Mouse (Mus musculus) skeletal muscle tissue, adult 2 months (tissue): ENCODE measurements around the gene Ikbke.

ENCODE experiments used
- DNase-seq: peaks from one replicate; pipeline ENCODE4 v3.0.0-alpha.2; 2012; ENCODE audit warnings: low read depth, low spot score

Ikbke gene

DNA sequence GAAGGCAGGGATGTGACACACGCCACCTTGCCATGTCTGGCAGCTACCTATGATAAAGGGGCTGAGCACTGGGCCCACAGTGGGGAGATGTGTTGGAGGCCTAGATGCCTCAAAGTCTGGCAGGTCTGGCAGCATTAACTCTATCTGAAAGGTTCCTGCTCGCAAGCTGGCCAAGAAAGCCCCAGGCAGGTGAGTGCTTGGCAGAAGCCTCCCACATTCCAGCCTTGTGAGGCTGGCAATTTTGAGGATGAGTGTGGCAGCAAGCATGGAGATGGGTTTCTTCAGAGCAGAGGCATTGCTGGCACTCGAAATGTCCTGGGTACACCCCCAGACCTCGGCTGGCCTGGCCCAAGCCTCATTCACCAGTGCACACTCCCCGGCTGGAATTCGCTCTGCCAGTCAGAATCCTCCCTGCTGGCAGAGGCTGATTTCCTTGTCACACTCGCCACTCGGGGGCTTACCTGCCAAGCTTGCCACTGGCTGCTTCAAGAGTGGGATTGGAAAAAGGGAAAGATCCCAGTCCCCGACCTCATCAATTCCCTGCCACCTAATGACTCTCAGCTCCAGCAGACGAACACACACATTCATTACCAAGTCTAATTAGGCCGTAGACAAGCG, 39.7 kb downstream of the Ikbke start:
- DNase-seq: no peak

DNA sequence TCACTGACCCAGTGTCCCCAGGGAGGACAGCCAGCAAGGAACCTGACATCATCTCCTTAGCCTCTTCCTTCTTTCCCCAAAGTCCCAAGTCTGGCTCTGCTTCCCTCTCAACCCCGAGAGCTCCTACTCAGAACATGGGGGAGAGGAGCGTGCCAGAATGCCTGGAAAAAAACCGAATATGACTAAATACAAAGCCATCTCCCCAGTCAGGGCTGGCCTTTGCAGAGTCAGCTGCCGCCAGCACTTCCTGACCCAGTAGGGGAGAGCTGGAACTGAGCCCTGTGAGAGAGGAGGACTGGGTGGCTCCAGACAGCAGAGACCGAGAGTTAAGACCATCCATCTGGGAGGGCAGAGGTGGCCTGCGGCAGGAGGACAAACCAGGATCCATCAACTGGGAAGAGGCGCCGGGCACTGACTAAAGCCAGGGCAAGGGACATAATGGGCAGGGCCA, 40.5 kb downstream of the Ikbke start:
- DNase-seq: peak; percentile 83

DNA sequence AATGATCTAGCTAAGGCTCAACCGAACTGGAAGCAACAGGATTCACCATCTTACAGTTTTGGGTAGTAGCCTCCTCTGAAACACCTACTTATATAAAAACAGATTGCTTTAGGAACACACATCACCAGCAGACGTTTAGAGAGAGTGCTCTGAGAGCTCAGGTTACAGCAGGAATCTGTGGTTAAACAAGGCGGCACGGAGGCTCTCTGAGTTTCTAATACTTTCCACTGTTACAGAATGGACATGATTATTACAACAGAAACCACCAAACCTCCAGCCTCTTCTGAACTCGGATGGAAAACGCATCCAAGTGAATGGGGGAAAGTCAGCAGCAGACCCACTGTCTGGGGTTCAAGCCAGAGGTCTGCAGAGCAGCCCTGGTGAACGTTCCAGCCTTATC, 43.3 kb downstream of the Ikbke start:
- DNase-seq: no peak

DNA sequence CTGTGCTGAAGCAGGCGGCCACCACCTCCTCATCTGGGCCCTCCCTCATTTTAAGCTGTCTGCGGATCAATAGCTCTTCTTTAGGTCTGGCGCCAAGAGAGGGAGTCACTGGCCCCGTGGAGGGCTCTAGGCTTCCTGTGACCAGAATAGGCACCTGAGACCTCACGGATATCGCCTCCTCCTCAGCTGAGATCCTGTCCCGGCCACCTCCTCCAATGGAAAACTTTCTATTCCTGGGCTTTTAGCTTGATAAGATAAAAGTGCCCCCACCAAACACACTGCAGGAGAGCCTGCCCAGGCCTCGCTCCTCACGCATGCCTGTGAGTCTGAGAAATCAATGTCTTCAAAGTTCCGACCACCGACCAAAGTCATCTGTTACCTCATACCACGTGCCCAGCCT, 45.9 kb downstream of the Ikbke start:
- no peak for DNase-seq

DNA sequence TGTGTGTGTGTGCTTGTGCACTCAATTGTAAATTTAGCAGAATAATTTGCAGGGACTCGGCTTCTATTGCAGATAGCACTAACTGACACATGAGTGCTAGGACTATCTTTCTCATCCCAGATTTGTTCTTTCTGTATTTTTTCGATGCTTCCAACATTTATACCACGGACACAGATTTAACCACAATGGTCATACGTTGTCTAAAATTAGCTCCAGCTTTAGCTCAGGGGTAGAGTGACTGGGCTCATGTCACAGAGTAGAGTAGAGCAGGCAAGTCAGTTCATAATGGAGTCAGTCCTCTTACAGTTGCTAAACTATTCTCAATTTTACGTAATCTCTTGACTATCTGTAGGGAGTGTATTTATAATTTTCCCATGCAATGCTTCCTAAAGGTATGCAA, 50.7 kb downstream of the Ikbke start:
- DNase-seq: no peak

DNA sequence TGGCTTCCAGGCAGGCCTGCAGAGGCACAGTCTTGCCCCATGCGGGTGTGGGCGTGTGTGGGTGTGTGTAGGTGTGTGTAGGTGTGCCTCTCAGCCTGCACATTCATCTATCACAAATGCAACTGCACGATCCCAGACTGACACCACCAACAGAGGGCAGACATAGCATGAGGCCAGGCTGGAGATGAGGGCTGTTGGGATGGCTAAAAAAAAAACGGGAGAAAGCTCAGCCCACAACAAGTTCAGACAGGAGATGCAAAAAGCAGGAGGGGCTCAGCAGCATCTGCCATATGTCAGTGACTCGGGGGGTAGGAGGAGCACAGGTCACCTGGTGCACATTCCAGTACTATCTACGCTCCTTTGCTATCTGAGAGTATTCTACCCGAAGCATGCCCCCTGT, 51.2 kb downstream of the Ikbke start:
- no peak for DNase-seq

DNA sequence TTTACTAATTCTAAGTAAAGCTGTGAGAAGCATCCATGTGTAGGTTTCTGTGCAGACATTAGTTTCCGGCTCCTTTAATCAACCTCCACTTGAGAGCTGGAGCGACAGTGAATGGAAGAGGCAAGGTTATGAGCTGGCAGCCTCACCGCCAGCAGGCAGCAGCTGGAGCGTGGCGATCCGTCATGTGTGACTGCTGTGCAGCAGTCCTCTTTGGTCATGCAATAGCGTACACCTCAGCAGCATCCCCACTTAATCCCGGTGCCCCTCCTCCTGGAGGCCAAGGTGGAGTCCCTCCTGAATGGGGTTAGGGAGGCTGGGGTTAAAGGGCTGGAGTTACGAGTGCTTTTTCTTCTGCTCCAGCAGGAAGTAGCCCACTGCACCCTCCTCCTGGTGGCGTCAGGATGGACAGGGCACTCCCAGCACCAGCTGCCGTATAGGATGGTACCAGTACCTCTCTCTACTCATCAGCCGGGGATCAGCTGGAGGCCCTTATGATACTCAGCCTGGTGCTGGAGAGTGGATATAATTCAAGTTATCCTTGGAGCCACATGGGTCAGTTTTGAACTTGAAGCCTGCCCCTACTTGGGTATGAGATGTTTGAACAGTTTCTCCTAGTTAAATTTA, 54.4 kb downstream of the Ikbke start:
- no peak for DNase-seq

DNA sequence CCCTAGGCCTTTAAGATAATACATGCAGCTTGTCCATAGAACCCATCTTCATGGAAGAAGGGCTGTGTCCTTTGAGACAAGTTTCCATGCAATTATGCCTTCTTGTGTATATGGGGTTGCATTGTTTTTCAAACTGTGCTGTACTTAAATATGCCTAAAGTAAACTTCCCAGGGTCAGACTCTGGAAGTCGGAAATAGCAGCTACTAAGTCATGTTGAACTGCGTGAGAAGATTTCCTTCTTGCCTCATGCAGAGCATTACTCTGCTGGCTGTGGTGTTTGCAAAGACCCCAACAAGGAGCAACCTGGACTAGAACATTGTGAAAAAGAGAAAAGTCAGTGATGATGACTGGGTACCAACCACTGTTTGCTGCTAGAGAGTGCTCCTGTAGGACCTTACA, 56.1 kb downstream of the Ikbke start:
- no peak for DNase-seq

DNA sequence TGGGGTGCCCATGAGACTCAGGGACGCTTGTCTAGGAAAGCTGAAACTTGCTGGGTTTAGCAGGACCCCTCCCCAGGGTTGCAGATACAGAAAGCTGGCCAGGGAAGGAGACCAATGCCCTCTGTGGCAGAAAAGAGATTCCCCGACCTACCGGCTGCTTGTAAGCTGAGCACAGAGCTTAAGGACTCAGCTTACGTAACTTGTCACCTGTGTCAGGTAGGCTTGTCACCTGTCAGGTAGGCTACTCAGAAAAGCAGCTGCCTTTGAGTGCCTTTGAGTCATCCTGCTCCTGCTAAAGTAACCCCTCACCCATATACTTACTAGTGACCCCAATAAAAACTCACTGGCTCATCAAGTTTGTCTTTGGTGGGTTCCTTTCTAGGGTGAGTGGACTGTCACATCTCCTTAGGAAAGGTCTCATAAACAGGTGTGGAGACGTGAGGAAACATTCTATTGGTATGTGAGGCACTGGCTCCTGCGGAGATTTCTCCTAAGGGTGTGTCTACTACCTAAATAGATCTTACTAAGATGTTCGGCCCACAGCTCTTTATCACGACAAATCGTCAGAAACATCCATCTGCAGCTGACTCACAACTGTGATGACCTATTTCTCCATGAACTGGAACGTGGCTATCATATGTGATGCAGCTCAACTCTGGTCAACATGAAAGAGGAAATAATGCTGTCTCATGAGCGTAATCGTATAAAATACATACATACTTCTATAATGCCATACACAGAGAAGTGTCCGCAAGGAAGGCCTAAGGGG, 57.4 kb downstream of the Ikbke start:
- no peak for DNase-seq

DNA sequence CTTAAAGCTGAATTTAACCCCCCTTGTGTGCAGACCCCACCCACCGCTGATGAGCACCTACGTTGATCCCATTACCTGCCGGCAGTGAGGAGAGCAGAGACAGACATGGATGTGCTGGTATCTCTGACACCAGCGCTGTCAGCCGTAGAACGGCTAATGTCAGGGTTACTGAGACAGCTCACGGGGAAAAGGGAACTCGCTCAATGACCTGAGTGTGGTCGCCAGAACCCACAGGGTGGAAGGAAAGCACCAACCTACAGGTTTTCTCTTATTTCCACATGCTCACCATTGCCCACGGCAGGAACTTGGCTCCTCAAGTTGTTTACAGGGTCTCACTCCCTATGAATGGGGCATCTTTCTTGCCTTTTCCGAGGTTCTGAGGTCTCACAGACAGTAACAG, 60.5 kb downstream of the Ikbke start:
- no peak for DNase-seq

DNA sequence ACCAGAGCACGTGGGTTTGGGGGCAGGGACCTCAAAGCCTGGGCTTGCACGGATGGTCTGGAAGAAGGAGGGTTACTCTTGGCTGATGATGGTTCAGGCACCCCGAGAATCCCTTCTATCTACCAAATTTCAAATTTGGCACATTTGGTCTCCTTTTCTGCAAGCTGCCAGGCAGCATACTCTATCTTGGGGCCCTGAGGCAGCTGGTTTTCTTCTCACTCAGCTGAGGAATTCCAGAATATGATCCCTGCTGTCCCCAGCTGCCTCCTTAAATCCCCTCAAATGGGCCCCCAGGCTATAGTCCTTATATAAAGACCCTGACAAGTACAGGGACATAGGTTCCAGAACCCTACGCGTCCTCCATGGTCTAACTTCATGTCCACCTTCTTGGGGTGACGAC, 66.0 kb downstream of the Ikbke start:
- DNase-seq: no peak

DNA sequence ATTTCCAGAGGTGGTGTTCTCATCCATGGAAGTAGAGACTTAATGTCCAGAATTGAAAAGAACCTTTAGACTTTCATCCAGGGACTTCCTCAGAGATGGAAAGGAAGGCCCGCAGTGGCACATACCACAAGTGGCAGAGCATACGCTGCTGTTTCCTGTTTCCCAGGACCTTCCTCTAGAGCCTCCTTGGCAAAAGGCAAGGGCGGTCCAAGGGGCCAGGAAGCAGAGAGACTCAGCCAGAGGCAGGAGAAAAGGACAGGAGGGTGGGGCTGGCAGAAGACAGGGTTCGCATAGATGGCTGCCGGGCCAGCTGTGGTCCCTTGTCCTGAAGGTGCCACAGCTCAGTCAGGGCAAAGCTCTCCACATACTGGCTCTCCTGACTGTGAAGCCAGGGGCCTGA, 66.5 kb downstream of the Ikbke start:
- no peak for DNase-seq

DNA sequence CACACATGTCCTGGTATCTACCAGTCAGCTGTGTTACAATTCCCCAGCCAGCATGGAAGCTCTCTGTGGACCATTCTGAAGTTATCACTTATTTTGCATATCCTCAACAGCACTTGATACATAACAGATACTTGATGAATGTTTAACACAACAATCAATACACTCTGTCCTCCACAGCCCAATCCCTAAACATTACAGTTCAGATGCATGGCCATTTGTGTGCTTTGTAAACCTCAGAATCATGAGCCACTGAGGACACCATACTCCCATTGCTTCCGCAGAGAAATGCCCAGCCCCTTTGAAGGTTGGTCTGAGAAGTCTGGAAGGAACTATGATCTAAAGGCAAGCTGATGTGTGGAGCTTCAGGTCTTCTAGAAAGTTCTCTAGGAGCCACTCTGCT, 67.8 kb downstream of the Ikbke start:
- no peak for DNase-seq

DNA sequence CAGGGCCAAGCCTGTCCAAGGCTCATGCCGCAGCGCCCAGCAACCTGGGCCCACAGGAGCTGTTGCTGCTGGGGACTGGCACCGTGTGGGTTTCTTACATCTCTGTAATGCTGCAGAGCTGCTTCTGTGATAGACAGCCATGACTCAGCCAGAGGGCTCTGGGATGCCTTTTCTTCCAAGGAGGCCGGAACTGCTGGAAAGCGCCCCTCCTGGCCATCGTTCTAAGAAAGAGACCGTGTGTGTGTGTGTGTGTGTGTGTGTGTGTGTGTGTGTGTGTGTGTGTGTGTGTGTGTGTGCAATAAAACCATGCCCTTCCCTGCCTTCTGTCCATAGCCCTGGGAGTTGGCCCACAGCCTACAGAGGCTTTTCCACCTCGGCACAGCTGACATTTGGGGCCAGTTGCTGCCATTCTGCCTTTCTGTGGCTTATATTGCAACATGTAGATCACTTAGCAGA, 69.4 kb downstream of the Ikbke start:
- DNase-seq: no peak

DNA sequence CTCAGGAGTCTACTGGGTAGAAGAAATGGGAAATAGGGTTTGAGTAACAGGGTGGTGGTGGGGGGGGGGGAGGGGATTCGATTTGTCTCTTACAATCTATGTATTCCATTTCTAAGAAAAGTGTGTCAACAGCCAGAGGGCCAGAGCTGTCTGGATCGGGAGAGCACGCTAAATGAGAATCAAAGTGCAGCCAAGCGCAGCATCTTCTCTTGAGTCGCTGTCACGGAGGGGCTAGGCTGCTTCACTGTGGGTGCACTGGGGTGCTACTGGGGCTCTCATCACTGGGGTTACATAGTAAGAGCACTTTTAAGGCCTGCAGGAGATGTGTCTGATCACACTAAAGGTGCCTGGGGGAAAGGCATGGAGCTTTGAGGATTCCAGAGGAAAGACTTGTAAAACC, 70.6 kb downstream of the Ikbke start:
- no peak for DNase-seq

DNA sequence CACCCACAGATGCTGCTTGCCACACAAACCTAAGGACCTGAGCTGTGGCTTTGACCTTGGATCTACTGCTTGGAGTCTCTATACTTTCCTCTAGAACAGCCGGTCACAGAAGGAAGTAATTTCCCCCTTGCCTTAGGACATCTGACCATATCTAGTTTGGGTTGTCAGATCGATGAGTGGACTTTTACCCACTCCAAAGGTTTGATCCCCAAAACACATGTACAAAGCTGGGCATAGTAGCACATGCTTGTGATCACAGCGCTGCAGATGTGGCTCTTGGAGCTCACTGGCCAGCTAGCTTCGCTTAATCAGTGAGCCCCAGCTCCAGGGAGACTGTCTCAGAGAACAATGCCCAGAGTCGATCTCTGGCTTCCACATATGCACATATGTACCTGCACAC, 71.3 kb downstream of the Ikbke start:
- DNase-seq: no peak

DNA sequence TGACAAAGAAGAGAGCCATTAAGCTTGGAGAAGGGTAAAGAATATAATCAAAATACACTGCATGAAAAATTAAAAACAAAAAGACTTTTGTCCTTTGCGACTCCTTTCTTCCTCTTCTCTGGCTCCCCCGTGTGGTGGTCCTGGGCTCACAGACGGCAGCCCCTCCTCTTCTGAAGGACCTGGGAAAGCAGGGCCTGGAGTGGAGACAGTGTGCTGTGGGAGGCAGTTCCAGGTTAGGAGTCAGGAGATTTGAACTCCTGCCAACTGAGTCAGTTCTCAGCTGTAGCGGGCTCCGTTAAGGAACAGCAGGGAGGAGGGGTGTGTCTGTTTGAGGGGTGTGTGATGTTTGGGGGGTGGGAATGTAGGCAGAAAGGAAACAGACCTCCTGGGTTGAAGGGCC, 71.9 kb downstream of the Ikbke start:
- DNase-seq: no peak

DNA sequence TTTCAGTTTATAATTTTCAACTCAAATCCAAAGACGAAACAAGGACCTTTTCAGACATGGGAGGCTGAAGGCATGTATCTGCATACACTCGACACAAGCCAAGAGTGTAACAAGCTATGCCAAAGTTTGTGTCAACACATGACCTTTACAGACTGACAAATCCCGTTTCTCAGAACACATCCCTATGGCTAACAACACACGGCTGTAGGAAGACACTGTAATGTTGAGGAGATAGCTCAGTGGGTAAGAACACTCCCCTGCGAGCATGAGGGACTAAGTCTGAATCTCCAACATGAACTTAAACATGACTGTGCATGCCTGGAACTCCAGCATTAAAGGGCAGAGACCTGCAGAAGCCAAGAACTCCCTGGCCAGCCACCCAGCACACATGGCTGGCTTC, 73.1 kb downstream of the Ikbke start:
- no peak for DNase-seq

DNA sequence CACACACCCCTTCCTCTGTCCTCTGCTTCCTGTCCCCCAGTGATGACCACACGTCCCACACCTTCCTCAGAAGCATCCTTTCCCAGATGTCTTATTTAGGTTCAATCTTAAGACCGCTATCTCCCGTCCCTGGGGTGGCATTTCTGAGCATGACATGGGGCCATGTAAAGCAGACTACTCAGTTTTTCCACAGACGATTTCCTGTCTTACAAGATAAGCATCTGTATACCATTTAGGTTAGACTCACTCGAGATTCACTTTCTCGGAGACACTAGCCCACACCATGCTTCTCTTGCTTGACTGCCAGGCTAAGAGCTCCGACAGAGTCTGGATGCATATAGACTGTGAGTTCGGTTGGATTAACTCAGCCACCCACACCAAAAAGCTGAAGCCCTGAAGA, 74.9 kb downstream of the Ikbke start:
- DNase-seq: no peak
